Mouse (Mus musculus): ENCODE measurements around the gene Gbp9. TPM values are rescaled to one million over a fixed set of nuclear protein-coding genes. Genes with fewer than 3 reads are reported as not detected.
"Not testable (repeated sequence)": the region's sequence is repeated elsewhere in the genome, so short reads cannot be mapped to it uniquely, and the experiment has no call there.

Gene Gbp9
- polyA plus RNA-seq, 1 experiment from 2014 or later = 2.3 TPM

GRCm38 (mm10) chr5:105114696-105115095, 24.6 kb downstream of the Gbp9 start:
- Histone ChIP-seq H3K27ac (no peak overlapping the region), H3K4me2 (no peak overlapping the region), H3K4me1 (no peaks in the 10 kb centered on the region), H3K4me3 (no peak overlapping the region), H3K27me3 (no peaks in the 10 kb centered on the region), H3K9me3 (no peaks in the 10 kb centered on the region), H3K9ac (no peak overlapping the region), H3K36me3 (no peaks in the 10 kb centered on the region)
- no peak for ATAC-seq (ENCODE audit: insufficient number of reproducible peaks, low FRiP score, low TSS enrichment, low read depth)
- WGBS = 93% methylated on average over 2 of the region's 2 CpGs

- Histone ChIP-seq H3K36me3 (no peaks in the 10 kb centered on the region), H3K9ac (no peak overlapping the region), H3K4me3 (no peak overlapping the region), H3K9me3 (no peaks in the 10 kb centered on the region), H3K4me1 (no peaks in the 10 kb centered on the region), H3K27me3 (no peaks in the 10 kb centered on the region), H3K27ac (no peak overlapping the region), H3K4me2 (no peak overlapping the region)
- no peak for ATAC-seq (ENCODE audit: insufficient number of reproducible peaks, low FRiP score, low TSS enrichment, low read depth)
- WGBS = 87% methylated on average over 5 of the region's 5 CpGs
Observed at GRCm38 (mm10) chr5:105113656-105114055, 25.7 kb downstream of the Gbp9 start.

- H3K9me3 ChIP-seq; H3K4me3 ChIP-seq; ATAC-seq (ENCODE audit: insufficient number of reproducible peaks, low FRiP score, low TSS enrichment, low read depth); H3K36me3 ChIP-seq; H3K4me1 ChIP-seq; H3K27ac ChIP-seq; H3K27me3 ChIP-seq; H3K4me2 ChIP-seq; H3K9ac ChIP-seq: not testable (repeated sequence)
- WGBS = 14% methylated on average over 4 of the region's 4 CpGs
Observed at GRCm38 (mm10) chr5:105110271-105110852, 29.0 kb downstream of the Gbp9 start.

- ATAC-seq (ENCODE audit: insufficient number of reproducible peaks, low FRiP score, low TSS enrichment, low read depth); H3K27me3 ChIP-seq; H3K9ac ChIP-seq; H3K4me2 ChIP-seq; H3K9me3 ChIP-seq; H3K36me3 ChIP-seq; H3K4me3 ChIP-seq; H3K4me1 ChIP-seq; H3K27ac ChIP-seq: not testable (repeated sequence)
- 54% methylated on average over 1 of the region's 1 CpGs for WGBS
Observed at GRCm38 (mm10) chr5:105109775-105110174, 29.6 kb downstream of the Gbp9 start.

GRCm38 (mm10) chr5:105105689-105106088, 33.6 kb downstream of the Gbp9 start:
- H3K4me2 ChIP-seq, H3K9ac ChIP-seq: not testable (repeated sequence)
- WGBS = 78% methylated on average over 2 of the region's 2 CpGs

GRCm38 (mm10) chr5:105081900-105082299, 57.4 kb downstream of the Gbp9 start:
- no peak overlapping the region for H3K4me2 ChIP-seq
- no peak for ATAC-seq (ENCODE audit: insufficient number of reproducible peaks, low FRiP score, low TSS enrichment, low read depth)

More at GRCm38 (mm10) chr5:105105689-105106088, 33.6 kb downstream of the Gbp9 start:
- H3K36me3 ChIP-seq; H3K9me3 ChIP-seq; H3K4me1 ChIP-seq; H3K27ac ChIP-seq; H3K4me3 ChIP-seq; H3K27me3 ChIP-seq; ATAC-seq (ENCODE audit: insufficient number of reproducible peaks, low FRiP score, low TSS enrichment, low read depth): not testable (repeated sequence)

GRCm38 (mm10) chr5:105068356-105068755, 71.0 kb downstream of the Gbp9 start:
- H3K27ac ChIP-seq; ATAC-seq (ENCODE audit: insufficient number of reproducible peaks, low FRiP score, low TSS enrichment, low read depth); H3K4me1 ChIP-seq; H3K4me2 ChIP-seq; H3K9me3 ChIP-seq; H3K4me3 ChIP-seq; H3K9ac ChIP-seq; H3K27me3 ChIP-seq; H3K36me3 ChIP-seq: not testable (repeated sequence)

More at GRCm38 (mm10) chr5:105081900-105082299, 57.4 kb downstream of the Gbp9 start:
- no peak overlapping the region for H3K4me3 ChIP-seq
- no peak overlapping the region for H3K9ac ChIP-seq
- H3K27me3 ChIP-seq = no peaks in the 10 kb centered on the region
- no peaks in the 10 kb centered on the region for H3K36me3 ChIP-seq
- H3K27ac ChIP-seq = no peak overlapping the region
- H3K4me1 ChIP-seq = no peaks in the 10 kb centered on the region
- H3K9me3 ChIP-seq = no peaks in the 10 kb centered on the region

- ATAC-seq (ENCODE audit: insufficient number of reproducible peaks, low FRiP score, low TSS enrichment, low read depth) = not testable (repeated sequence)
Observed at GRCm38 (mm10) chr5:105064443-105064842, 74.9 kb downstream of the Gbp9 start.

GRCm38 (mm10) chr5:105063321-105063720, 76.0 kb downstream of the Gbp9 start:
- no peak overlapping the region for H3K4me2 ChIP-seq
- 50% methylated on average over 1 of the region's 1 CpGs for WGBS
- H3K9me3 ChIP-seq = no peaks in the 10 kb centered on the region
- no peaks in the 10 kb centered on the region for H3K36me3 ChIP-seq
- ATAC-seq (ENCODE audit: insufficient number of reproducible peaks, low FRiP score, low TSS enrichment, low read depth) = no peak
- no peaks in the 10 kb centered on the region for H3K4me1 ChIP-seq
- no peak overlapping the region for H3K9ac ChIP-seq
- no peaks in the 10 kb centered on the region for H3K27me3 ChIP-seq
- no peak overlapping the region for H3K4me3 ChIP-seq
- no peak overlapping the region for H3K27ac ChIP-seq

More at GRCm38 (mm10) chr5:105064443-105064842, 74.9 kb downstream of the Gbp9 start:
- not testable (repeated sequence) for H3K4me2 ChIP-seq, H3K4me3 ChIP-seq, H3K4me1 ChIP-seq, H3K9ac ChIP-seq, H3K9me3 ChIP-seq, H3K27ac ChIP-seq, H3K27me3 ChIP-seq, H3K36me3 ChIP-seq
- 54% methylated on average over 2 of the region's 2 CpGs for WGBS

GRCm38 (mm10) chr5:105062403-105062802, 76.9 kb downstream of the Gbp9 start:
- H3K4me1 ChIP-seq; H3K4me3 ChIP-seq; H3K36me3 ChIP-seq; H3K9ac ChIP-seq; ATAC-seq (ENCODE audit: insufficient number of reproducible peaks, low FRiP score, low TSS enrichment, low read depth); H3K9me3 ChIP-seq; H3K27ac ChIP-seq; H3K4me2 ChIP-seq; H3K27me3 ChIP-seq: not testable (repeated sequence)
- WGBS = 76% methylated on average over 2 of the region's 2 CpGs

GRCm38 (mm10) chr5:105060224-105060623, 79.1 kb downstream of the Gbp9 start:
- no peak for ATAC-seq (ENCODE audit: insufficient number of reproducible peaks, low FRiP score, low TSS enrichment, low read depth)
- no peaks in the 10 kb centered on the region for H3K27me3 ChIP-seq
- H3K4me1 ChIP-seq = no peaks in the 10 kb centered on the region
- no peaks in the 10 kb centered on the region for H3K36me3 ChIP-seq
- H3K4me2 ChIP-seq = no peak overlapping the region
- H3K9ac ChIP-seq = no peak overlapping the region
- no peak overlapping the region for H3K27ac ChIP-seq
- H3K4me3 ChIP-seq = no peak overlapping the region
- H3K9me3 ChIP-seq = no peaks in the 10 kb centered on the region
- 95% methylated on average over 2 of the region's 2 CpGs for WGBS

- Histone ChIP-seq H3K9ac (no peak overlapping the region), H3K4me2 (no peak overlapping the region), H3K36me3 (no peaks in the 10 kb centered on the region), H3K27me3 (no peaks in the 10 kb centered on the region), H3K4me1 (no peaks in the 10 kb centered on the region), H3K27ac (no peak overlapping the region), H3K4me3 (no peak overlapping the region), H3K9me3 (no peaks in the 10 kb centered on the region)
- ATAC-seq (ENCODE audit: insufficient number of reproducible peaks, low FRiP score, low TSS enrichment, low read depth) = no peak
- WGBS = 91% methylated on average over 2 of the region's 2 CpGs
Observed at GRCm38 (mm10) chr5:105055279-105055678, 84.1 kb downstream of the Gbp9 start.
